ENCODE assay signal across 8 mouse cellular contexts in the genomic region with DNA sequence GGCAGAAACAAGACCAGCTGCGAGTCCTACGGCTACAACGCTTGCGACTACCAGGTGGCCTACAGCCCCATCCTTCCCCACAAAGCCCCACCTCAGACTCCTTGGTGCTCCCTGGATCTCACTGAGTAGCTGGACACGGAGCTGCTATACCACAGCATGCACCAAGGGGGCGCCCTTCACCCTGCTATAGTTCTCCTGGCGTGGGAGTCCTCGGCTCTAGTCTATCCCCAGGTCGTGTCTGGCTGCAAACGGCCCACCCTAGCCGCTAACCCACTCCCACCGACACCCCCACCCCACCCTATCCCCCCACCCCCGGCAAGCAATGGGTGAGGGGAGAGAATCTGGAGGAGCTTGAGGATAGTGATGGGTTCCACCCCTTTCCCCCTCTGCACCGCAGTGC. TPM values are rescaled to one million over a fixed set of nuclear protein-coding genes. Genes with fewer than 3 reads are reported as not detected.
A peak's percentile ranks its signal among the peaks of the same experiment; 100 is the strongest.
DNase-seq lines count a peak whose midpoint lies in the region; ATAC-seq and TF ChIP-seq lines count a peak whose summit lies in the region.

No protein-coding gene starts in this region.

- H3K4me1 ChIP-seq in embryonic facial prominence, embryonic 14.5 days (ENCODE audit: control insufficient read depth, insufficient read depth, low read length) = peaks cover 9% of the 10 kb centered on the region
- peaks cover 11% of the 10 kb centered on the region for H3K4me1 ChIP-seq in heart, embryonic 16.5 days (ENCODE audit: control insufficient read depth, insufficient read depth, low read length)
- H3K4me1 ChIP-seq in lung, embryonic 14.5 days (ENCODE audit: insufficient read depth) = peaks cover 4% of the 10 kb centered on the region; the same call in 1 of the 2 replicates
- H3K4me1 ChIP-seq in olfactory bulb, adult 2 months (ENCODE audit: control insufficient read depth, insufficient read depth, low read length) = no peaks in the 10 kb centered on the region

- H3K9ac ChIP-seq in embryonic facial prominence, embryonic 14.5 days (ENCODE audit: low read depth, low read length) = 0 out of 2 replicates have a peak overlapping the region, but pooled peaks have one; percentile 25
- peak overlapping the region; percentile 42 for H3K9ac ChIP-seq in heart, embryonic 16.5 days (ENCODE audit: low read length)
- H3K9ac ChIP-seq in lung, embryonic 14.5 days = no peak overlapping the region; the same call in 1 of the 2 replicates

- no peak for TF ChIP-seq POLR2A in olfactory bulb, adult 2 months (IDR thresholded peaks at IDR 0.05; ENCODE audit: insufficient read depth, low read depth, low read length)

- H3K27ac ChIP-seq in embryonic facial prominence, embryonic 14.5 days (replicated peaks; ENCODE audit: low read depth, low read length) = no peak overlapping the region
- no peak overlapping the region for H3K27ac ChIP-seq in heart, embryonic 16.5 days (ENCODE audit: low read length)
- no peak overlapping the region for H3K27ac ChIP-seq in lung, embryonic 14.5 days (ENCODE audit: low read depth)
- no peak overlapping the region for H3K27ac ChIP-seq in olfactory bulb, adult 2 months (ENCODE audit: insufficient read depth, low read depth, low read length)

- H3K27me3 ChIP-seq in C2C12 (ENCODE audit: control insufficient read depth, insufficient read depth, insufficient read length) = no peaks in the 10 kb centered on the region
- H3K27me3 ChIP-seq in embryonic facial prominence, embryonic 14.5 days (replicated peaks; ENCODE audit: control insufficient read depth, insufficient read depth, low read length) = no peaks in the 10 kb centered on the region
- no peaks in the 10 kb centered on the region for H3K27me3 ChIP-seq in heart, embryonic 16.5 days (ENCODE audit: control insufficient read depth, insufficient read depth, low read length)
- 0 out of 2 replicates have a peak, but pooled peaks cover 3% of the 10 kb centered on the region for H3K27me3 ChIP-seq in lung, embryonic 14.5 days (ENCODE audit: insufficient read depth, low read length)

- H3K9me3 ChIP-seq in embryonic facial prominence, embryonic 14.5 days (ENCODE audit: control insufficient read depth, low read length) = no peaks in the 10 kb centered on the region
- H3K9me3 ChIP-seq in heart, embryonic 16.5 days (replicated peaks; ENCODE audit: control insufficient read depth, low read length) = no peaks in the 10 kb centered on the region
- H3K9me3 ChIP-seq in lung, embryonic 14.5 days (ENCODE audit: low read depth, low read length) = no peaks in the 10 kb centered on the region

- no peaks in the 10 kb centered on the region for H3K36me3 ChIP-seq in C2C12 (ENCODE audit: control insufficient read depth, insufficient read depth)
- no peaks in the 10 kb centered on the region for H3K36me3 ChIP-seq in embryonic facial prominence, embryonic 14.5 days (ENCODE audit: control insufficient read depth, insufficient read depth, low read length)
- H3K36me3 ChIP-seq in heart, embryonic 16.5 days (ENCODE audit: control insufficient read depth, insufficient read depth) = no peaks in the 10 kb centered on the region
- H3K36me3 ChIP-seq in lung, embryonic 14.5 days (ENCODE audit: insufficient read depth) = no peaks in the 10 kb centered on the region

- no peaks in the 10 kb centered on the region for H3K79me3 ChIP-seq in C2C12 (ENCODE audit: low read depth)

- peak; percentile 81 for DNase-seq in NIH3T3 (ENCODE audit: low read depth)
- DNase-seq in embryonic facial prominence, embryonic 14.5 days (ENCODE audit: low spot score) = peak; percentile 43
- DNase-seq in kidney, postnatal 14 days = peak; percentile 76
- DNase-seq in lung, embryonic 14.5 days = peak; percentile 83
- peak; percentile 58 for DNase-seq in urinary bladder, postnatal 10 days (ENCODE audit: low spot score)

- WGBS in embryonic facial prominence, embryonic 14.5 days = 5% methylated on average over 8 of the region's 14 CpGs
- WGBS in heart, embryonic 16.5 days = 6% methylated on average over 13 of the region's 14 CpGs
- 9% methylated on average over 14 of the region's 14 CpGs for WGBS in lung, embryonic 14.5 days
- 8% methylated on average over 14 of the region's 14 CpGs for WGBS in olfactory bulb, adult 2 months

- no peak overlapping the region for H3ac ChIP-seq in C2C12 (ENCODE audit: control insufficient read depth, insufficient read length, low read depth)

- peak; percentile 35; the same call in 1 of the 2 replicates for ATAC-seq in embryonic facial prominence, embryonic 14.5 days (ENCODE audit: low read depth)
- ATAC-seq in heart, embryonic 16.5 days (replicated peaks; ENCODE audit: extremely low read depth, insufficient read depth, low FRiP score) = peak; percentile 15
- ATAC-seq in lung, embryonic 14.5 days (ENCODE audit: insufficient read depth) = peak; percentile 65

- H3K4me2 ChIP-seq in embryonic facial prominence, embryonic 14.5 days (ENCODE audit: low read depth, low read length) = peak overlapping the region; percentile 35
- peak overlapping the region; percentile 55 for H3K4me2 ChIP-seq in heart, embryonic 16.5 days (ENCODE audit: low read depth, low read length)
- H3K4me2 ChIP-seq in lung, embryonic 14.5 days = peak overlapping the region; percentile 48

- TF ChIP-seq CTCF in C2C12 (IDR thresholded peaks at IDR 0.05; ENCODE audit: control insufficient read depth, insufficient read depth, insufficient read length) = peak; percentile 91
- TF ChIP-seq CTCF in lung, embryonic 14.5 days (IDR thresholded peaks at IDR 0.05; ENCODE audit: low read depth) = peak; percentile 87
- peak; percentile 47; the same call in 1 of the 2 replicates for TF ChIP-seq CTCF in olfactory bulb, adult 2 months (IDR thresholded peaks at IDR 0.05; ENCODE audit: insufficient read depth, low read depth, low read length)

- no peaks in the 10 kb centered on the region for H3K79me2 ChIP-seq in C2C12 (ENCODE audit: control insufficient read depth, insufficient read depth)

- no peak overlapping the region for H3K4me3 ChIP-seq in C2C12 (ENCODE audit: insufficient read depth, poor library complexity, severe bottlenecking)
- H3K4me3 ChIP-seq in embryonic facial prominence, embryonic 14.5 days (ENCODE audit: low read depth, low read length) = no peak overlapping the region
- H3K4me3 ChIP-seq in heart, embryonic 16.5 days (ENCODE audit: low read length) = peak overlapping the region; percentile 34
- H3K4me3 ChIP-seq in lung, embryonic 14.5 days (ENCODE audit: low read depth, low read length) = no peak overlapping the region; the same call in 1 of the 2 replicates
- H3K4me3 ChIP-seq in olfactory bulb, adult 2 months (ENCODE audit: insufficient read depth, low read depth, low read length) = no peak overlapping the region

TF ChIP-seq in C2C12, 6 proteins besides CTCF, POLR2A, EP300 and RAD21:
- TF ChIP-seq FOSL1 (IDR thresholded peaks at IDR 0.05; ENCODE audit: insufficient read depth, low read length, poor library complexity, severe bottlenecking) = no peak
- TF ChIP-seq MAX (IDR thresholded peaks at IDR 0.05) = no peak
- TF ChIP-seq USF1 (IDR thresholded peaks at IDR 0.05; ENCODE audit: low read depth) = no peak
- no peak for TF ChIP-seq MYOG (IDR thresholded peaks at IDR 0.05; ENCODE audit: control insufficient read depth, extremely low read depth, insufficient read length)
- TF ChIP-seq MYOD1 (IDR thresholded peaks at IDR 0.05; ENCODE audit: control insufficient read depth, insufficient read length, low read depth) = no peak
- TF ChIP-seq CEBPB (IDR thresholded peaks at IDR 0.05; ENCODE audit: low read depth) = no peak
TF ChIP-seq in C2C12: peak in this region for 0.

RNA-seq across cellular contexts. Expression of gene 6030468B19Rik, which starts 7.2 kb away (rescaled TPM):
- polyA plus RNA-seq in C2C12 (2012; fragmentation: generic; extraction: Trizol) = not detected
- polyA plus RNA-seq in embryonic facial prominence, embryonic 14.5 days (2014; fragmentation: Nextera tagmentation; extraction: Ambion mirVana) = not detected in 2 replicates
- 0.32 and 0.39 TPM in 2 replicates for polyA plus RNA-seq in heart, embryonic 16.5 days (2015; fragmentation: Nextera tagmentation; extraction: Ambion mirVana)
- polyA plus RNA-seq in lung, embryonic 14.5 days (2014; fragmentation: Nextera tagmentation; extraction: Ambion mirVana) = 0.22 and 0.23 TPM in 2 replicates
- not detected in 2 replicates for polyA plus RNA-seq in olfactory bulb, adult 2 months (2012; ENCODE audit: insufficient read depth, insufficient read length, low replicate concordance, missing spikeins)

RNA-seq across cellular contexts. Expression of gene Tmc6, which starts 8.3 kb away (rescaled TPM):
- 23.2 TPM for polyA plus RNA-seq in C2C12 (2012; fragmentation: generic; extraction: Trizol)
- polyA plus RNA-seq in embryonic facial prominence, embryonic 14.5 days (2014; fragmentation: Nextera tagmentation; extraction: Ambion mirVana) = 16.5 and 17.6 TPM in 2 replicates
- 28.4 and 30.8 TPM in 2 replicates for polyA plus RNA-seq in heart, embryonic 16.5 days (2015; fragmentation: Nextera tagmentation; extraction: Ambion mirVana)
- 18.2 and 18.6 TPM in 2 replicates for polyA plus RNA-seq in lung, embryonic 14.5 days (2014; fragmentation: Nextera tagmentation; extraction: Ambion mirVana)
- polyA plus RNA-seq in olfactory bulb, adult 2 months (2012; ENCODE audit: insufficient read depth, insufficient read length, low replicate concordance, missing spikeins) = 606 TPM in 1 of 2 replicates, not detected in the other

RNA-seq across cellular contexts. Expression of gene Tmc8, which starts 8.4 kb away (rescaled TPM):
- 0.09 TPM for polyA plus RNA-seq in C2C12 (2012; fragmentation: generic; extraction: Trizol)
- polyA plus RNA-seq in embryonic facial prominence, embryonic 14.5 days (2014; fragmentation: Nextera tagmentation; extraction: Ambion mirVana) = 1.1 and 1.3 TPM in 2 replicates
- 4.1 and 6.0 TPM in 2 replicates for polyA plus RNA-seq in heart, embryonic 16.5 days (2015; fragmentation: Nextera tagmentation; extraction: Ambion mirVana)
- 1.6 and 2.9 TPM in 2 replicates for polyA plus RNA-seq in lung, embryonic 14.5 days (2014; fragmentation: Nextera tagmentation; extraction: Ambion mirVana)
- not detected in 2 replicates for polyA plus RNA-seq in olfactory bulb, adult 2 months (2012; ENCODE audit: insufficient read depth, insufficient read length, low replicate concordance, missing spikeins)

RNA-seq across cellular contexts. Expression of gene Gm20708, which starts 19.2 kb away (rescaled TPM):
- 0.16 TPM for polyA plus RNA-seq in C2C12 (2012; fragmentation: generic; extraction: Trizol)
- polyA plus RNA-seq in embryonic facial prominence, embryonic 14.5 days (2014; fragmentation: Nextera tagmentation; extraction: Ambion mirVana) = 0.25 and 0.86 TPM in 2 replicates
- polyA plus RNA-seq in heart, embryonic 16.5 days (2015; fragmentation: Nextera tagmentation; extraction: Ambion mirVana) = 0.92 and 2.4 TPM in 2 replicates
- 0.23 and 0.30 TPM in 2 replicates for polyA plus RNA-seq in lung, embryonic 14.5 days (2014; fragmentation: Nextera tagmentation; extraction: Ambion mirVana)
- not detected in 2 replicates for polyA plus RNA-seq in olfactory bulb, adult 2 months (2012; ENCODE audit: insufficient read depth, insufficient read length, low replicate concordance, missing spikeins)

RNA-seq across cellular contexts. Expression of gene Syngr2, which starts 19.2 kb away (rescaled TPM):
- 65.3 TPM for polyA plus RNA-seq in C2C12 (2012; fragmentation: generic; extraction: Trizol)
- 74.0 and 78.6 TPM in 2 replicates for polyA plus RNA-seq in embryonic facial prominence, embryonic 14.5 days (2014; fragmentation: Nextera tagmentation; extraction: Ambion mirVana)
- polyA plus RNA-seq in heart, embryonic 16.5 days (2015; fragmentation: Nextera tagmentation; extraction: Ambion mirVana) = 111 and 133 TPM in 2 replicates
- polyA plus RNA-seq in lung, embryonic 14.5 days (2014; fragmentation: Nextera tagmentation; extraction: Ambion mirVana) = 65.9 and 71.6 TPM in 2 replicates
- not detected in 2 replicates for polyA plus RNA-seq in olfactory bulb, adult 2 months (2012; ENCODE audit: insufficient read depth, insufficient read length, low replicate concordance, missing spikeins)

Comparison
In these comparisons a context has a peak if more than half of its experiments do, and no peak if none do; other contexts are left out.
1. ATAC-seq: peak in every context shown above with its lines; median percentile 65 in lung, embryonic 14.5 days; 35 in embryonic facial prominence, embryonic 14.5 days; 15 in heart, embryonic 16.5 days.